Mouse (Mus musculus): ENCODE results near the gene Gm21083. TPM values are rescaled to one million over a fixed set of nuclear protein-coding genes. Genes with fewer than 3 reads are reported as not detected.
"Not testable (repeated sequence)": the region's sequence is repeated elsewhere in the genome, so short reads cannot be mapped to it uniquely, and the experiment has no call there.

Gene Gm21083
- polyA plus RNA-seq, 2 experiments from 2014 or later: not detected

DNA sequence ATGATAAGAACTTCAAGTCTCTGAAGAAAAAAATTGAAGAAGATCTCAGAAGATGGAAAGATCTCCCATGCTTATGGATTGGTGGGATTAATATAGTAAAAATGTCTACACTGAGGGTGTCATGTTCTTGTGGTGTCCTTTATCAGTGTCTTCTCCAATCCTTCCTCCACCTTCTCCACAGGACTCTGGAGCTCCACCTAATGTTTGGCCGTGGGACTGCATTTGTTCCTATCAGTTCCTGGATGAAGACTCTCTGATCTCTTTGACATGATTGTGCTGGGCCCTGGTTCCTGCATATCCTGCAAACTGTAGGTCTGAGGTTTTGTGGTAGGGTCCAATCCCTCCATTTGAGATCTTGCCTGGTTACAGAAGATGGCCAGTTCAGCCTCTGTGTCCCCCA is 51.0 kb downstream of the Gm21083 start:
- ATAC-seq: not testable (repeated sequence)

GRCm38 (mm10) chr5:15630068-15630467 is 52.9 kb downstream of the Gm21083 start:
- not testable (repeated sequence) for ATAC-seq

Other genes starting within 250 kb of the Gm21083 start
- not detected for gene Gm21149, start 100.8 kb upstream of the Gm21083 start, polyA plus RNA-seq (2017; shearing (Covaris generic))
- gene Gm21190, start 48.1 kb upstream of the Gm21083 start, polyA plus RNA-seq (2017; shearing (Covaris generic)): not detected
- not detected for gene Speer4d, start 41.7 kb downstream of the Gm21083 start, polyA plus RNA-seq (2017; shearing (Covaris generic))
- gene 4930572O03Rik, start 79.7 kb downstream of the Gm21083 start, polyA plus RNA-seq (2017; shearing (Covaris generic)): not detected
- gene Speer4c, start 136.9 kb downstream of the Gm21083 start, polyA plus RNA-seq (2017; shearing (Covaris generic)): not detected

Data from activated CD4-positive, CD25-positive, alpha-beta regulatory T cell, adult 4 months (primary cell).